8 mouse cellular contexts compared by ENCODE assay signal in genomic region chr12:36380806-36381205, GRCm38 (mm10). TPM values are rescaled to one million over a fixed set of nuclear protein-coding genes. Genes with fewer than 3 reads are reported as not detected.
A peak's percentile ranks its signal among the peaks of the same experiment; 100 is the strongest.
DNase-seq lines count a peak whose midpoint lies in the region; ATAC-seq and TF ChIP-seq lines count a peak whose summit lies in the region.

No protein-coding gene starts in this region.

- H3K27ac ChIP-seq in gastrocnemius, adult 2 months = peak overlapping the region; percentile 97
- no peak overlapping the region; the same call in 1 of the 2 replicates for H3K27ac ChIP-seq in heart, embryonic 16.5 days (ENCODE audit: low read length)
- H3K27ac ChIP-seq in liver, embryonic 14.5 days = no peak overlapping the region

- H3K4me3 ChIP-seq in gastrocnemius, adult 2 months = peak overlapping the region; percentile 90
- H3K4me3 ChIP-seq in heart, embryonic 16.5 days (ENCODE audit: low read length) = peak overlapping the region; percentile 80
- no peak overlapping the region; a peak in 1 of 4 replicates for H3K4me3 ChIP-seq in liver, embryonic 14.5 days (ENCODE audit: insufficient read depth in 1 of 2, low read depth in 2 of 2, low read length in 2 of 2)

- no peaks in the 10 kb centered on the region for H3K36me3 ChIP-seq in heart, embryonic 16.5 days (ENCODE audit: control insufficient read depth, insufficient read depth)
- H3K36me3 ChIP-seq in liver, embryonic 14.5 days (replicated peaks; ENCODE audit: control insufficient read depth, insufficient read depth, low read depth) = no peaks in the 10 kb centered on the region

- no peak for DNase-seq in gastrocnemius, adult 2 months
- DNase-seq in gastrocnemius, postnatal 36 days = no peak
- peak; percentile 2 for DNase-seq in MEL-GATA-1-ER (ENCODE audit: extremely low read depth, low read depth)
- DNase-seq in liver, embryonic 14.5 days (ENCODE audit: low read depth in 3 of 3, low spot score in 3 of 3) = no peak
- DNase-seq in testis, postnatal 10 days (ENCODE audit: low spot score) = no peak
- no peak for DNase-seq in gastrocnemius, postnatal 14 days

- no peak for TF ChIP-seq CTCF in gastrocnemius, adult 2 months (IDR thresholded peaks at IDR 0.05)
- no peak for TF ChIP-seq CTCF in liver, embryonic 14.5 days (IDR thresholded peaks at IDR 0.05; ENCODE audit: low read depth)

- 71% methylated on average over 5 of the region's 5 CpGs for WGBS in heart, embryonic 16.5 days
- WGBS in liver, embryonic 14.5 days (ENCODE audit: insufficient replicate concordance) = 58% methylated on average over 5 of the region's 5 CpGs

- H3K9me3 ChIP-seq in heart, embryonic 16.5 days (replicated peaks; ENCODE audit: control insufficient read depth, low read length) = no peaks in the 10 kb centered on the region
- H3K9me3 ChIP-seq in liver, embryonic 14.5 days (ENCODE audit: control insufficient read depth, low read length) = no peaks in the 10 kb centered on the region

- H3K9ac ChIP-seq in heart, embryonic 16.5 days (ENCODE audit: low read length) = peak overlapping the region; percentile 98
- H3K9ac ChIP-seq in liver, embryonic 14.5 days (replicated peaks) = no peak overlapping the region

- H3K27me3 ChIP-seq in heart, embryonic 16.5 days (ENCODE audit: control insufficient read depth, insufficient read depth, low read length) = no peaks in the 10 kb centered on the region
- no peaks in the 10 kb centered on the region for H3K27me3 ChIP-seq in liver, embryonic 14.5 days (ENCODE audit: control insufficient read depth, insufficient read depth, low read length)

- intact Hi-C loops in gastrocnemius, adult 2 months (cut with DNase I) = loop anchor here (10.0 kb wide), 1 partner anchor 166 kb away; no protein-coding TSS in a partner anchor
- intact Hi-C loops in gastrocnemius, postnatal 36 days (cut with DNase I) = no loop called here
- intact Hi-C loops in gastrocnemius, postnatal 14 days (cut with DNase I; ENCODE audit: low total_unique reads) = no loop called here

- peaks cover 9% of the 10 kb centered on the region for H3K4me1 ChIP-seq in heart, embryonic 16.5 days (ENCODE audit: control insufficient read depth, insufficient read depth, low read length)
- peaks cover 0 to 5% of the 10 kb centered on the region in 2 experiments; a peak in 2 of 4 replicates for H3K4me1 ChIP-seq in liver, embryonic 14.5 days (replicated peaks; ENCODE audit: control insufficient read depth in 2 of 2, insufficient read depth in 2 of 2, low read length in 1 of 2)

- no peak for ATAC-seq in heart, embryonic 16.5 days (replicated peaks; ENCODE audit: extremely low read depth, insufficient read depth, low FRiP score)
- ATAC-seq in liver, embryonic 14.5 days (ENCODE audit: insufficient read depth) = no peak
- no peak for ATAC-seq in frontal cortex, adult (ENCODE audit: low TSS enrichment)

- H3K4me2 ChIP-seq in heart, embryonic 16.5 days (ENCODE audit: low read depth, low read length) = peak overlapping the region; percentile 86
- H3K4me2 ChIP-seq in liver, embryonic 14.5 days (ENCODE audit: low read depth) = peak overlapping the region; percentile 77

- TF ChIP-seq EP300 in liver, embryonic 14.5 days (IDR thresholded peaks at IDR 0.05; ENCODE audit: low read depth) = no peak

RNA-seq across cellular contexts. Expression of gene Ispd, which starts 0.4 kb away (rescaled TPM):
- total RNA-seq in gastrocnemius, adult 2 months (2021) = 1 to 10 TPM; 3.4 to 4.5 TPM
- total RNA-seq in gastrocnemius, postnatal 36 days (2021) = 1 to 10 TPM; 3.4 to 3.8 TPM
- polyA plus RNA-seq in heart, embryonic 16.5 days (2015; fragmentation: Nextera tagmentation; extraction: Ambion mirVana) = 9.5 and 9.8 TPM in 2 replicates
- 0.35 and 0.66 TPM in 2 replicates for polyA plus RNA-seq in liver, embryonic 14.5 days (2012; rRNA removed)
- polyA plus RNA-seq in liver, embryonic 14.5 days (2014; fragmentation: Nextera tagmentation; extraction: Ambion mirVana) = 1.7 and 2.1 TPM in 2 replicates
- total RNA-seq in gastrocnemius, postnatal 14 days (2021) = 1 to 10 TPM; 6.1 to 6.5 TPM

RNA-seq across cellular contexts. Expression of gene D630036H23Rik, which starts 1.2 kb away (rescaled TPM):
- total RNA-seq in gastrocnemius, adult 2 months (2021) = under 1 TPM; 0.61 to 0.75 TPM
- total RNA-seq in gastrocnemius, postnatal 36 days (2021) = under 1 TPM; 0.37 to 0.56 TPM
- polyA plus RNA-seq in heart, embryonic 16.5 days (2015; fragmentation: Nextera tagmentation; extraction: Ambion mirVana) = 0.77 and 1.4 TPM in 2 replicates
- 0.08 and 0.10 TPM in 2 replicates for polyA plus RNA-seq in liver, embryonic 14.5 days (2012; rRNA removed)
- polyA plus RNA-seq in liver, embryonic 14.5 days (2014; fragmentation: Nextera tagmentation; extraction: Ambion mirVana) = 0.24 TPM in 1 of 2 replicates, not detected in the other
- total RNA-seq in gastrocnemius, postnatal 14 days (2021) = 1 to 10 TPM; 1.3 to 1.6 TPM

Comparison
In these comparisons a context has a peak if more than half of its experiments do, and no peak if none do; other contexts are left out.
1. H3K4me3 ChIP-seq: peak in gastrocnemius, adult 2 months (single experiment) and heart, embryonic 16.5 days (single experiment); none in liver, embryonic 14.5 days (0 of 2).